Mouse (Mus musculus): ENCODE data around the gene Ttc7. TPM values are rescaled to one million over a fixed set of nuclear protein-coding genes. Genes with fewer than 3 reads are reported as not detected.

The Ttc7 gene
- polyA plus RNA-seq, 1 experiment from 2014 or later: 3.4 TPM

DNA sequence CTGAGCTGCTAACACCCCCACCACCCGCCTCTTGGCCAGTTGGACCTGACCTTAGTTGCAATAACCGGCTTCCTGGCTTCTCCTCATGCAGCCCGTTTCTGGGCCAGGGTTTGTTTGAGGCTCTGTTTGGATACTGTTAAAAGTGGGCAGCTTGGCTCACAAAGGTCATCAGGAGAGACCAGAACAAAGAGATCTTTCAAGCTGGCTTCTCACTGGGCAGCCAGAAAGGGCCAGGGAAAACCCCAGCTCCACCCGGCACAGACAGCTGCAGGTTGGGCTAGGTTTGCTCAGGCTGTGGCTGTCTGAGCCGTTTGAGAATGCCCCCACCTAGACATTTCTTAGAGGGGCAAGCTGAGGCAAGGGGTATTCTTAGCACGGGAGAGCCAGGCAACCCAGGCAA, 34.6 kb downstream of the Ttc7 start:
- H3K36me3 ChIP-seq (ENCODE audit: control insufficient read depth, insufficient read depth): no peaks in the 10 kb centered on the region
- H3K27me3 ChIP-seq (replicated peaks; ENCODE audit: control insufficient read depth, insufficient read depth, low read length): no peaks in the 10 kb centered on the region
- 0 out of 2 replicates have a peak overlapping the region, but pooled peaks have one; percentile 4 for H3K9ac ChIP-seq (replicated peaks; ENCODE audit: low read depth, low read length)
- no peak overlapping the region for H3K4me2 ChIP-seq (ENCODE audit: low read length)
- no peak overlapping the region for H3K4me3 ChIP-seq (replicated peaks; ENCODE audit: low read length)
- WGBS: 25% methylated on average over 6 of the region's 6 CpGs
- H3K9me3 ChIP-seq (ENCODE audit: control insufficient read depth, low read length): no peaks in the 10 kb centered on the region
- ATAC-seq: no peak
- H3K27ac ChIP-seq (ENCODE audit: low read length): no peak overlapping the region
- peaks cover 6% of the 10 kb centered on the region; the same call in 1 of the 2 replicates for H3K4me1 ChIP-seq (replicated peaks; ENCODE audit: control insufficient read depth, insufficient read depth, low read length)

GRCm38 (mm10) chr17:87317947-87318346, 35.3 kb downstream of the Ttc7 start:
- Histone ChIP-seq H3K9ac (replicated peaks; ENCODE audit: low read depth, low read length) (no peak overlapping the region), H3K27ac (ENCODE audit: low read length) (no peak overlapping the region), H3K27me3 (replicated peaks; ENCODE audit: control insufficient read depth, insufficient read depth, low read length) (no peaks in the 10 kb centered on the region), H3K4me3 (replicated peaks; ENCODE audit: low read length) (no peak overlapping the region), H3K36me3 (ENCODE audit: control insufficient read depth, insufficient read depth) (no peaks in the 10 kb centered on the region), H3K4me2 (ENCODE audit: low read length) (no peak overlapping the region), H3K9me3 (ENCODE audit: control insufficient read depth, low read length) (no peaks in the 10 kb centered on the region), H3K4me1 (replicated peaks; ENCODE audit: control insufficient read depth, insufficient read depth, low read length) (peaks cover 6% of the 10 kb centered on the region; the same call in 1 of the 2 replicates)
- 75% methylated on average over 9 of the region's 9 CpGs for WGBS
- ATAC-seq: no peak

DNA sequence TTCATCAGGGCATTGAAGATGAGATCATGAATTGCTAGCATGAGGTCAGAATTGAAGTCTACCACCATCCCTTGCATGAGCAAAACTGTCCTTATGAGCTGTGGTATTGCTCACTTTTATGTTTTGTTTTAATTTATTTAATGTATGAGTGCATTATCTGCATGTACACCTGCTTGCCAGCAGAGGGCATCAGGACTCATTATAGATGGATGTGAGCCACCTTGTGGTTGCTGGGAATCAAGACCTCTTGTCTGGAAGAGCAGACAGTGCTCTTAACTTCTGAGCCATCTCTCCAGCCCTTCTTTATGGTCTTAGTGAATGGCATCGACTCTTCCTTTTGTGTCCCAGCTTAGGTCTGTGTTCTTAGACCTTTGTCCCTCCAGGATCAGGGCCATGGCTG, 39.0 kb downstream of the Ttc7 start:
- Histone ChIP-seq H3K4me3 (replicated peaks; ENCODE audit: low read length) (no peak overlapping the region), H3K27ac (ENCODE audit: low read length) (no peak overlapping the region), H3K9me3 (ENCODE audit: control insufficient read depth, low read length) (no peaks in the 10 kb centered on the region), H3K4me2 (ENCODE audit: low read length) (no peak overlapping the region), H3K9ac (replicated peaks; ENCODE audit: low read depth, low read length) (no peak overlapping the region), H3K4me1 (replicated peaks; ENCODE audit: control insufficient read depth, insufficient read depth, low read length) (peaks cover 14% of the 10 kb centered on the region), H3K27me3 (replicated peaks; ENCODE audit: control insufficient read depth, insufficient read depth, low read length) (no peaks in the 10 kb centered on the region), H3K36me3 (ENCODE audit: control insufficient read depth, insufficient read depth) (no peaks in the 10 kb centered on the region)
- ATAC-seq: no peak
- WGBS: 84% methylated on average over 1 of the region's 1 CpGs

DNA sequence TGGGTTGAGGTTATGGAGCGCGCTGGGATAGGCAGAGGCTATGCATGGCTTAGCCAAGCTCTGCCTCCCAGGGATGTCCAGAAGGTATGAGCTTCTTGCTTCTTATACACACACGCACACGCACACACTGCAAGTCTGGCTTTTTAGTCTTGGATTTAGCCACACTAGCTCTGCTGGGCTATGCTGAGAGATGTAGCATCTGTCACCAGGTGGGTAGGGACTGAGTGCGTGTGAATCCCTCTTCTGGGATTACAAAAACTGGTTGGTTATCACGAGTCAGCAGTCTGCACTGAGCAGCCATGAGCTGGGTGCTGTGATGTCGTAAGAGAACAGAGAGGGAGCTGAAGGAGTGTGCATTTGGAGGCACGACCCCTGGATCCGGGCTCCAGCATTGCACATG, 40.5 kb downstream of the Ttc7 start:
- Histone ChIP-seq H3K36me3 (ENCODE audit: control insufficient read depth, insufficient read depth) (no peaks in the 10 kb centered on the region), H3K9me3 (ENCODE audit: control insufficient read depth, low read length) (no peaks in the 10 kb centered on the region), H3K4me2 (ENCODE audit: low read length) (no peak overlapping the region), H3K4me1 (replicated peaks; ENCODE audit: control insufficient read depth, insufficient read depth, low read length) (peaks cover 25% of the 10 kb centered on the region), H3K4me3 (replicated peaks; ENCODE audit: low read length) (no peak overlapping the region), H3K27ac (ENCODE audit: low read length) (no peak overlapping the region), H3K9ac (replicated peaks; ENCODE audit: low read depth, low read length) (no peak overlapping the region), H3K27me3 (replicated peaks; ENCODE audit: control insufficient read depth, insufficient read depth, low read length) (no peaks in the 10 kb centered on the region)
- WGBS: 89% methylated on average over 9 of the region's 9 CpGs
- ATAC-seq: no peak

- no peak overlapping the region for H3K4me3 ChIP-seq (replicated peaks; ENCODE audit: low read length)
- H3K4me2 ChIP-seq (ENCODE audit: low read length): no peak overlapping the region
- no peaks in the 10 kb centered on the region for H3K36me3 ChIP-seq (ENCODE audit: control insufficient read depth, insufficient read depth)
- ATAC-seq: no peak
- H3K27me3 ChIP-seq (replicated peaks; ENCODE audit: control insufficient read depth, insufficient read depth, low read length): no peaks in the 10 kb centered on the region
- H3K9me3 ChIP-seq (ENCODE audit: control insufficient read depth, low read length): no peaks in the 10 kb centered on the region
- H3K9ac ChIP-seq (replicated peaks; ENCODE audit: low read depth, low read length): no peak overlapping the region
- peaks cover 38% of the 10 kb centered on the region for H3K4me1 ChIP-seq (replicated peaks; ENCODE audit: control insufficient read depth, insufficient read depth, low read length)
- H3K27ac ChIP-seq (ENCODE audit: low read length): no peak overlapping the region
- 60% methylated on average over 15 of the region's 15 CpGs for WGBS
Measured at GRCm38 (mm10) chr17:87325501-87325900, 42.8 kb downstream of the Ttc7 start.

DNA sequence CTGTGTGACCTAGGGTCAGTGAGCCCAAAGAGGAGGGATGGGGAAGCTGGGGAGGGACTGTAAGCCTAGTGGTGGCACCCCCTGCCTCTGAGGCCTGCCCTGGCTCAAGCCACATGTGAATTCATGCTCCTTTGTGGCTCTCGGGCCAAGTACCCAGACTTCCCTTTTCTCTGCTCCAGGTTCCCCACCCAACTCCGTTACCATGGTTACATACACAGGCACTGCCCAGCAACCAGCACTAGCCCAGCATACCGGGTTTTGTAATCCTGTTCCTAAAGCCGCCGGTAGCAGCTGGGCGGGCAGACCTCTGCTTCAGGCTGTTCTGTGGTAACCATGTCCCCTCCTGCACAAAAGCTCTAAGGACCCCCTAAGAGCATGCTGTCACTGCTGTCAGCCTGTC, 44.3 kb downstream of the Ttc7 start:
- Histone ChIP-seq H3K27me3 (replicated peaks; ENCODE audit: control insufficient read depth, insufficient read depth, low read length) (no peaks in the 10 kb centered on the region), H3K4me2 (ENCODE audit: low read length) (no peak overlapping the region), H3K9me3 (ENCODE audit: control insufficient read depth, low read length) (no peaks in the 10 kb centered on the region), H3K36me3 (ENCODE audit: control insufficient read depth, insufficient read depth) (no peaks in the 10 kb centered on the region), H3K4me3 (replicated peaks; ENCODE audit: low read length) (no peak overlapping the region), H3K27ac (ENCODE audit: low read length) (no peak overlapping the region), H3K9ac (replicated peaks; ENCODE audit: low read depth, low read length) (no peak overlapping the region), H3K4me1 (replicated peaks; ENCODE audit: control insufficient read depth, insufficient read depth, low read length) (peaks cover 53% of the 10 kb centered on the region)
- WGBS: 12% methylated on average over 6 of the region's 6 CpGs
- peak; percentile 11 for ATAC-seq

GRCm38 (mm10) chr17:87327645-87328044, 45.0 kb downstream of the Ttc7 start:
- no peaks in the 10 kb centered on the region for H3K9me3 ChIP-seq (ENCODE audit: control insufficient read depth, low read length)
- no peak overlapping the region for H3K4me3 ChIP-seq (replicated peaks; ENCODE audit: low read length)
- H3K4me2 ChIP-seq (ENCODE audit: low read length): no peak overlapping the region
- no peak for ATAC-seq
- peaks cover 59% of the 10 kb centered on the region for H3K4me1 ChIP-seq (replicated peaks; ENCODE audit: control insufficient read depth, insufficient read depth, low read length)
- H3K9ac ChIP-seq (replicated peaks; ENCODE audit: low read depth, low read length): no peak overlapping the region
- no peaks in the 10 kb centered on the region for H3K27me3 ChIP-seq (replicated peaks; ENCODE audit: control insufficient read depth, insufficient read depth, low read length)
- H3K27ac ChIP-seq (ENCODE audit: low read length): no peak overlapping the region
- WGBS: 71% methylated on average over 8 of the region's 8 CpGs
- no peaks in the 10 kb centered on the region for H3K36me3 ChIP-seq (ENCODE audit: control insufficient read depth, insufficient read depth)

DNA sequence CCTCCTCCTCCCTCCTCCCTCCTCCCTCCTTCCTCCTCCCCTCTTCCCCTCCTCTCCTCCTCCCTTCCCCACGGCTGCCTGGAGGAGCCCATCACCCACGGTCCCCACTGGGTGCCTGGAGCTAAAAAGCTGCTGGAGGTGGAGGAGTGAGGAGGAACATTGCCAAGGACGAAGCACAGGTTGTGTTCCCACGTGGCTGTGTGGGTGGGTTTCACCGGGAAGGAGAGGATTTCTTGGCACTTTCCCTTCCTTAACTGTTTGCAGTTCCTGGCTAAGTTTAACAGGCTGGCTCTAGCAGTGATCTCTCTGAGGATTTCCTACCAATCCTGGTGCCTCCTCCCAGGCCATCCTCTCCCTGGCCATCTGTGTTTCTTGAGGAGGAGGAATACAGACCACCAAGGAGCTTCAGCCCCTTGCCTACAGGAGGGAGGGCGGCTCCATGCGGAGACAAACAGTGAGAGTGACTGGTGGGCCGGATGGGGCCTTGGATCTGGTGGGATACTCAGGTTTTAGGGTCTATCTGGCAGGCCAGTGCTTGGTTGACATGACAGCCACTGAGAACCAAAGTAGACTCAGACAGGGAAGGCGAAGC, 45.6 kb downstream of the Ttc7 start:
- Histone ChIP-seq H3K36me3 (ENCODE audit: control insufficient read depth, insufficient read depth) (no peaks in the 10 kb centered on the region), H3K9ac (replicated peaks; ENCODE audit: low read depth, low read length) (no peak overlapping the region), H3K9me3 (ENCODE audit: control insufficient read depth, low read length) (no peaks in the 10 kb centered on the region), H3K4me3 (replicated peaks; ENCODE audit: low read length) (no peak overlapping the region), H3K4me1 (replicated peaks; ENCODE audit: control insufficient read depth, insufficient read depth, low read length) (peaks cover 59% of the 10 kb centered on the region), H3K27ac (ENCODE audit: low read length) (no peak overlapping the region), H3K4me2 (ENCODE audit: low read length) (no peak overlapping the region), H3K27me3 (replicated peaks; ENCODE audit: control insufficient read depth, insufficient read depth, low read length) (no peaks in the 10 kb centered on the region)
- WGBS: 55% methylated on average over 7 of the region's 9 CpGs
- no peak for ATAC-seq

DNA sequence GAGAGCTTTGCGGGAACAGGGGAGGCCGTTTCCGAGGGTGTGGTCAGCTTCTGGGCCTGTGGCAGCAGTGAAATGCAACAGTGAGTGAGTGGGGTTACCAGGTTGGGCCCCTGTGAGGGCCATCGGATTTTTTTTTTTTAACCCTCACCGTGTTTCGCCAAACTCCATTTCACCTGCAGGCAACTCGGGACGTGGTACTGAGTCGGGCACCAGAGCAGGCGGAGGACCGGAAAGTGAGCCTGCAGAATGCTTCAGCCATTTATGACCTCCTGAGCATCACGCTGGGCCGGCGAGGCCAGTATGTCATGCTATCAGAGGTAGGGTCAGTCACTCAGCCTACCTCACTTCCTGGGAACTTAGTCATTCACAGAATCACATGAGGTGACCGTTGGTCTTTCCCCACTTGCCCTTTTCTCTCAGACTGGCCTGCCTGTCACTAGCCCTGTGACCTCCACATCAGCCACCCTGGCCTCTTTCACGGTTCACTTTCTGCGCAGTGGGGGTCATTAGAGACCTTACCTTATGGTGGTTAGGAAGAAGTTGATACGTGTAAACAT, 46.5 kb downstream of the Ttc7 start:
- Histone ChIP-seq H3K27me3 (replicated peaks; ENCODE audit: control insufficient read depth, insufficient read depth, low read length) (no peaks in the 10 kb centered on the region), H3K4me2 (ENCODE audit: low read length) (no peak overlapping the region), H3K27ac (ENCODE audit: low read length) (no peak overlapping the region), H3K36me3 (ENCODE audit: control insufficient read depth, insufficient read depth) (no peaks in the 10 kb centered on the region), H3K9ac (replicated peaks; ENCODE audit: low read depth, low read length) (no peak overlapping the region), H3K9me3 (ENCODE audit: control insufficient read depth, low read length) (no peaks in the 10 kb centered on the region), H3K4me1 (replicated peaks; ENCODE audit: control insufficient read depth, insufficient read depth, low read length) (peaks cover 59% of the 10 kb centered on the region), H3K4me3 (replicated peaks; ENCODE audit: low read length) (no peak overlapping the region)
- ATAC-seq: no peak
- WGBS: 86% methylated on average over 18 of the region's 18 CpGs

Data from forebrain, embryonic 16.5 days (tissue).